8 mouse cellular contexts compared by ENCODE assay signal in genomic region chr4:41274377-41274979, GRCm38 (mm10). TPM values are rescaled to one million over a fixed set of nuclear protein-coding genes. Genes with fewer than 3 reads are reported as not detected.
DNase-seq lines count a peak whose midpoint lies in the region; ATAC-seq lines count a peak whose summit lies in the region.

No protein-coding gene starts in this region.

- peak overlapping the region; percentile 82 for H3K9ac ChIP-seq in kidney, embryonic 15.5 days
- peak overlapping the region; percentile 92 for H3K9ac ChIP-seq in forebrain, embryonic 11.5 days (ENCODE audit: low read length)
- peak overlapping the region; percentile 93 for H3K9ac ChIP-seq in limb, embryonic 11.5 days (ENCODE audit: low read length)
- H3K9ac ChIP-seq in neural tube, embryonic 13.5 days, result peak overlapping the region; percentile 93

- peaks cover 29% of the 10 kb centered on the region for H3K4me1 ChIP-seq in kidney, embryonic 15.5 days
- H3K4me1 ChIP-seq in forebrain, embryonic 11.5 days (replicated peaks; ENCODE audit: control insufficient read depth, insufficient read depth, low read length), result peaks cover 3% of the 10 kb centered on the region; the same call in 1 of the 2 replicates
- peaks cover 9% of the 10 kb centered on the region for H3K4me1 ChIP-seq in limb, embryonic 11.5 days (ENCODE audit: control insufficient read depth, insufficient read depth, low read length)
- peaks cover 33% of the 10 kb centered on the region for H3K4me1 ChIP-seq in neural tube, embryonic 13.5 days (replicated peaks)

- peak overlapping the region; percentile 88 for H3K4me3 ChIP-seq in kidney, embryonic 15.5 days (replicated peaks)
- peak overlapping the region; percentile 86 for H3K4me3 ChIP-seq in forebrain, embryonic 11.5 days (ENCODE audit: low read depth, low read length)
- peak overlapping the region; percentile 74 for H3K4me3 ChIP-seq in limb, embryonic 11.5 days (ENCODE audit: low read depth, low read length)
- H3K4me3 ChIP-seq in neural tube, embryonic 13.5 days, result peak overlapping the region; percentile 85

- peak overlapping the region; percentile 96 for H3K27ac ChIP-seq in kidney, embryonic 15.5 days
- peak overlapping the region; percentile 84 for H3K27ac ChIP-seq in forebrain, embryonic 11.5 days (ENCODE audit: low read depth, low read length)
- peak overlapping the region; percentile 70 for H3K27ac ChIP-seq in limb, embryonic 11.5 days (replicated peaks; ENCODE audit: low read depth, low read length)
- H3K27ac ChIP-seq in neural tube, embryonic 13.5 days (replicated peaks), result peak overlapping the region; percentile 91

- WGBS in kidney, embryonic 15.5 days, result under 1% methylated on average over 16 of the region's 18 CpGs
- 3% methylated on average over 18 of the region's 18 CpGs for WGBS in forebrain, embryonic 11.5 days
- WGBS in limb, embryonic 11.5 days, result under 1% methylated on average over 18 of the region's 18 CpGs
- 3% methylated on average over 18 of the region's 18 CpGs for WGBS in neural tube, embryonic 13.5 days

- no peaks in the 10 kb centered on the region for H3K9me3 ChIP-seq in kidney, embryonic 15.5 days (replicated peaks)
- no peaks in the 10 kb centered on the region for H3K9me3 ChIP-seq in forebrain, embryonic 11.5 days (ENCODE audit: control insufficient read depth, low read length)
- no peaks in the 10 kb centered on the region for H3K9me3 ChIP-seq in limb, embryonic 11.5 days (ENCODE audit: control insufficient read depth, low read length)
- no peaks in the 10 kb centered on the region for H3K9me3 ChIP-seq in neural tube, embryonic 13.5 days

- ATAC-seq in kidney, embryonic 15.5 days (replicated peaks; ENCODE audit: low FRiP score), result peak; percentile 75
- peak; percentile 63; the same call in 1 of the 2 replicates for ATAC-seq in forebrain, embryonic 11.5 days (replicated peaks; ENCODE audit: low FRiP score)
- no peak for ATAC-seq in limb, embryonic 11.5 days (ENCODE audit: insufficient number of reproducible peaks, low FRiP score, low TSS enrichment, low read depth)
- peak; percentile 78 for ATAC-seq in neural tube, embryonic 13.5 days (ENCODE audit: low read depth)

- peaks cover 15% of the 10 kb centered on the region for H3K36me3 ChIP-seq in kidney, embryonic 15.5 days
- peaks cover 3% of the 10 kb centered on the region; the same call in 1 of the 2 replicates for H3K36me3 ChIP-seq in forebrain, embryonic 11.5 days (ENCODE audit: control insufficient read depth, insufficient read depth, low read length)
- H3K36me3 ChIP-seq in limb, embryonic 11.5 days (ENCODE audit: control insufficient read depth, insufficient read depth, low read length), result peaks cover 5% of the 10 kb centered on the region
- H3K36me3 ChIP-seq in neural tube, embryonic 13.5 days, result 0 out of 2 replicates have a peak, but pooled peaks cover 14% of the 10 kb centered on the region

- no peak for DNase-seq in kidney, postnatal 25 days
- peak; percentile 20 for DNase-seq in MN1 (ENCODE audit: low spot score)
- no peak for DNase-seq in forebrain, embryonic 11.5 days (ENCODE audit: low spot score)
- DNase-seq in limb, embryonic 11.5 days (ENCODE audit: low spot score), result no peak
- no peak for DNase-seq in adipocyte (ENCODE audit: low spot score)
- no peak for DNase-seq in right cerebral cortex, postnatal 36 days (ENCODE audit: low spot score in 2 of 2)

- H3K4me2 ChIP-seq in kidney, embryonic 15.5 days, result peak overlapping the region; percentile 81
- peak overlapping the region; percentile 55 for H3K4me2 ChIP-seq in forebrain, embryonic 11.5 days (ENCODE audit: low read depth, low read length, severe bottlenecking)
- H3K4me2 ChIP-seq in limb, embryonic 11.5 days (ENCODE audit: low read depth, severe bottlenecking), result peak overlapping the region; percentile 62
- peak overlapping the region; percentile 88 for H3K4me2 ChIP-seq in neural tube, embryonic 13.5 days

- H3K27me3 ChIP-seq in kidney, embryonic 15.5 days, result no peaks in the 10 kb centered on the region
- no peaks in the 10 kb centered on the region for H3K27me3 ChIP-seq in forebrain, embryonic 11.5 days (ENCODE audit: control insufficient read depth, insufficient read depth, low read length)
- H3K27me3 ChIP-seq in limb, embryonic 11.5 days (ENCODE audit: control insufficient read depth, insufficient read depth, low read length), result no peaks in the 10 kb centered on the region
- no peaks in the 10 kb centered on the region for H3K27me3 ChIP-seq in neural tube, embryonic 13.5 days

RNA-seq across cellular contexts. Expression of gene Ubap2, which starts 0.5 kb away (rescaled TPM):
- 66.8 and 68.5 TPM in 2 replicates for polyA plus RNA-seq in kidney, embryonic 15.5 days (2015; fragmentation: Nextera tagmentation; extraction: Ambion mirVana)
- 92.1 and 97.3 TPM in 2 replicates for polyA plus RNA-seq in forebrain, embryonic 11.5 days (2014; fragmentation: Nextera tagmentation; extraction: Ambion mirVana)
- 77.1 and 83.9 TPM in 2 replicates for polyA plus RNA-seq in limb, embryonic 11.5 days (2014; fragmentation: Nextera tagmentation; extraction: Ambion mirVana)
- polyA plus RNA-seq in neural tube, embryonic 13.5 days (2015; fragmentation: Nextera tagmentation; extraction: Ambion mirVana), result 58.3 and 77.6 TPM in 2 replicates

RNA-seq across cellular contexts. Expression of gene Dcaf12, which starts 40.2 kb away (rescaled TPM):
- 65.7 and 67.9 TPM in 2 replicates for polyA plus RNA-seq in kidney, embryonic 15.5 days (2015; fragmentation: Nextera tagmentation; extraction: Ambion mirVana)
- polyA plus RNA-seq in forebrain, embryonic 11.5 days (2014; fragmentation: Nextera tagmentation; extraction: Ambion mirVana), result 51.8 and 52.5 TPM in 2 replicates
- polyA plus RNA-seq in limb, embryonic 11.5 days (2014; fragmentation: Nextera tagmentation; extraction: Ambion mirVana), result 46.4 and 47.2 TPM in 2 replicates
- polyA plus RNA-seq in neural tube, embryonic 13.5 days (2015; fragmentation: Nextera tagmentation; extraction: Ambion mirVana), result 78.2 and 78.3 TPM in 2 replicates
